Mouse (Mus musculus): ENCODE measurements around the gene Tpm3.

Tpm3 gene

DNA sequence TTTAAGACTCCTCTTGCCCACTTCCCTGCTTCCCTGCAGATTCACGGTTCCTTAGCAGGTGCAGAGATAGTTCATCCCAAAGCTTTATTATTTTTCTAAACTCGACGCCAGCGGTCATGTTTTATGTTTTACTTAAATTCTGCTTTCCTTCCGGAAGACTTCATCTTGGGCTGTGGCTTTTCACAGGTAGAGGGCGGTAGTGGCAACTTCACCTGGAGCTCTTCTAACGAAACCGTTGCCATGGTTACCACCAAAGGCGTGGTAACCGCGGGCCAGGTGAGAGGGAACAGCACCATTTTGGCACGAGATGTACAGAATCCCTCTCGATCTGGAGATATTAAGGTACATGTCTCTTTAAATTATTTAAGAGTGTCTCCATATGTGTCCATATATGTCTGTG lies 64.2 kb downstream of the Tpm3 start:
- DNase-seq (ENCODE audit: low spot score) = no peak

DNA sequence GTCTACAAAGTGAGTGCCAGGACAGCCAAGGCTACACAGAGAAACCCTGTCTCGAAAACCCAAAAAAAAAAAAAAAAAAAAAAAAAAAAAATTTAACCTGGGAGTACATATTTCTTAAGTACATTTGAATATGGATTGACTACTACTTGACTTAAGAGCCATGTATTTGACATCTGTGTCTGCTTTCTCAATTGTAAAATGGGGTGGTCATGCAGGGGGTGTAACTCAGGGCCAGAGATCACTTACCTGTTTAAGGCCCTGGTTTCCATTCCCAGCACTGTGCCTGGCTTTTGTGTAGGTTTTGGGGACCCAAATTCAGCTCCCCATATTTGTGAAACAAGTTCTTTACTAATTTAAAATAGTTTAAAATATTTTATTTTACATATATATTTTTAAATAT lies 65.2 kb downstream of the Tpm3 start:
- no peak for DNase-seq (ENCODE audit: low spot score)

DNA sequence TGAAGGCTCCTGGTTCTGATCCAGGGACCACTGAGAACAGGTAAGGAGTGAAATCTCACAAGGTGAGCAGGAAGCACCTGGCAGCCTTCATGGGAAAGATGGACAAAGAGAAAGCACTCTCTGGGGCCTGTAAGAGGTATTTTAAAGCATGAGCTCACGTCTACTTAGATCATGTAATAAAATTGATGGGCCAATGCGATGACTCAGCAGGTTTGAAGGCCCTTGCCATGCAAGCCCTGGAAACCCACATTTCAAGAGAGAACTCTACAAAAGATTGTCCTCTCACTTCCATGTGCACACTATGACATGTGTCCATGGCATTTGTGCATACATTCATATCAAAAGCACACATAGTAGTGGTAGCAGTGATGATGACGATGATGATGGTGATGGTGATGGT lies 67.5 kb downstream of the Tpm3 start:
- DNase-seq (ENCODE audit: low spot score) = no peak

DNA sequence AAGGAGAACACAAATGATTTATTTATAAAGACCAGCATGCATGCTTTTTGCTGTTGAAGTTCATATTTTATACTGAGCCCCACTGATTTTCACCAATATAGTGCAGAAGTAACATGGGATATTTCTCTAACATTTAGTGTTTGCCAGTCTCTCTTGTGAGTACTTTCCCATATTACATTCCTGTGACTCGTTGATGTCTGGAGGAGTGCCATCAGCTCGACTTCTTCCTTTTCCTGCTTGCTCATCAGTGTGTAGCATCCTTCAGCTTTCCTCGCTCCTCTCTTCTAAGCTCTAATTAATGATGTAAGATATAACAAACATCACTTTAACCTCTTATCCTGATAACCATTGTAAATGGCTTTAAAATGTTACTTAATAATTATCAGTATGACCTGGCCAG lies 73.0 kb downstream of the Tpm3 start:
- no peak for DNase-seq (ENCODE audit: low spot score)

DNA sequence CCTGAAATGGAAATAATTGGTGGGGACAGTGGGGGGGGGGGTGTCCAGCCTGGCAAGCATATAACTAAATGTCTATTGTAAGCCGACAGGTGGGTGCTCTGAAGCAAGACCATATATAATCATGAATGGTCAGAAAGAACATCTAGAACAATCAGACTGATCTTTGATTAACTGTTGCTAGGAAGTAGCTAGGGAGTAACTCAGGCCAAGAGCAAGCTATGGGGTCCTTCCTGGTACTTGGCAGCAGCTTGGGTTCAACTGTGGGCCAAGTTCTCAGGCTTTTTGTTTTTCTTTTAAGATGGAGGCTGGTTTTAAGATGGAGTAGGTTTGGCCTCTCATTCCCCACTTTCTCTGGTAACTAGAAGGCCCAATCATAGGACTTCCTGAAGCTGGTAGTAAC lies 74.2 kb downstream of the Tpm3 start:
- DNase-seq (ENCODE audit: low spot score) = no peak

Data from spleen, adult 12 weeks (tissue).